In genomic region chr2:37765082-37765483, GRCm38 (mm10) we compare ENCODE assay signal across 9 mouse cellular contexts. TPM values are rescaled to one million over a fixed set of nuclear protein-coding genes. Genes with fewer than 3 reads are reported as not detected.
DNase-seq lines count a peak whose midpoint lies in the region; ATAC-seq lines count a peak whose summit lies in the region.
"Had no signal": no experiment of that assay in that cellular context is flagged by ENCODE, and none has a peak within 500 bp of the region (broad histone marks: within the 10 kb centered on the region; RNA-seq: fewer than 3 reads in every experiment).

No protein-coding gene starts in this region.

- no peak overlapping the region for H3K4me2 ChIP-seq in forebrain, embryonic 16.5 days (ENCODE audit: low read length)
- H3K4me2 ChIP-seq in midbrain, embryonic 11.5 days, result no peak overlapping the region
- no peak overlapping the region for H3K4me2 ChIP-seq in midbrain, embryonic 15.5 days

- H3K4me3 ChIP-seq in forebrain, embryonic 10.5 days, result no peak overlapping the region
- H3K4me3 ChIP-seq in forebrain, embryonic 16.5 days (replicated peaks; ENCODE audit: low read length), result no peak overlapping the region
- no peak overlapping the region for H3K4me3 ChIP-seq in midbrain, embryonic 11.5 days (ENCODE audit: low read depth, low read length)
- no peak overlapping the region for H3K4me3 ChIP-seq in midbrain, embryonic 15.5 days

- H3K36me3 ChIP-seq in forebrain, embryonic 10.5 days (replicated peaks), result no peaks in the 10 kb centered on the region
- no peaks in the 10 kb centered on the region for H3K36me3 ChIP-seq in forebrain, embryonic 16.5 days (ENCODE audit: control insufficient read depth, insufficient read depth)
- H3K36me3 ChIP-seq in midbrain, embryonic 11.5 days (ENCODE audit: control insufficient read depth, insufficient read depth, low read length), result no peaks in the 10 kb centered on the region
- no peaks in the 10 kb centered on the region for H3K36me3 ChIP-seq in midbrain, embryonic 15.5 days (replicated peaks)

- H3K27ac ChIP-seq in forebrain, embryonic 10.5 days, result peak overlapping the region; percentile 36; the same call in 1 of the 2 replicates
- H3K27ac ChIP-seq in forebrain, embryonic 16.5 days (ENCODE audit: low read length), result no peak overlapping the region
- H3K27ac ChIP-seq in midbrain, embryonic 11.5 days (ENCODE audit: low read depth, low read length), result no peak overlapping the region
- H3K27ac ChIP-seq in midbrain, embryonic 15.5 days, result no peak overlapping the region
- H3K27ac ChIP-seq: macrophage had no signal

- peaks cover 92% of the 10 kb centered on the region for H3K27me3 ChIP-seq in forebrain, embryonic 10.5 days (ENCODE audit: poor library complexity, severe bottlenecking)
- H3K27me3 ChIP-seq in forebrain, embryonic 16.5 days (replicated peaks; ENCODE audit: control insufficient read depth, insufficient read depth, low read length), result no peaks in the 10 kb centered on the region
- peaks cover 3% of the 10 kb centered on the region; the same call in 1 of the 2 replicates for H3K27me3 ChIP-seq in midbrain, embryonic 11.5 days (ENCODE audit: control insufficient read depth, insufficient read depth, low read length)
- 0 out of 2 replicates have a peak, but pooled peaks cover 3% of the 10 kb centered on the region for H3K27me3 ChIP-seq in midbrain, embryonic 15.5 days (replicated peaks)

- WGBS in forebrain, embryonic 10.5 days, result 26% methylated on average over 21 of the region's 21 CpGs
- WGBS in forebrain, embryonic 16.5 days, result 24% methylated on average over 21 of the region's 21 CpGs
- 17% methylated on average over 21 of the region's 21 CpGs for WGBS in midbrain, embryonic 11.5 days
- WGBS in midbrain, embryonic 15.5 days, result 22% methylated on average over 21 of the region's 21 CpGs

- no peak for ATAC-seq in forebrain, embryonic 16.5 days
- ATAC-seq in midbrain, embryonic 11.5 days (ENCODE audit: low FRiP score), result no peak
- no peak for ATAC-seq in midbrain, embryonic 15.5 days (replicated peaks)
- ATAC-seq in megakaryocyte, adult 5-6 weeks (ENCODE audit: poor library complexity, severe bottlenecking), result peak; percentile 25; the same call in 1 of the 2 replicates

- H3K4me1 ChIP-seq in forebrain, embryonic 10.5 days, result peaks cover 62% of the 10 kb centered on the region
- peaks cover 24% of the 10 kb centered on the region for H3K4me1 ChIP-seq in forebrain, embryonic 16.5 days (replicated peaks; ENCODE audit: control insufficient read depth, insufficient read depth, low read length)
- H3K4me1 ChIP-seq in midbrain, embryonic 11.5 days (ENCODE audit: control insufficient read depth, insufficient read depth, low read length), result peaks cover 26% of the 10 kb centered on the region
- H3K4me1 ChIP-seq in midbrain, embryonic 15.5 days, result peaks cover 40% of the 10 kb centered on the region

- no peak overlapping the region for H3K9ac ChIP-seq in forebrain, embryonic 16.5 days (replicated peaks; ENCODE audit: low read depth, low read length)
- 0 out of 2 replicates have a peak overlapping the region, but pooled peaks have one; percentile 32 for H3K9ac ChIP-seq in midbrain, embryonic 11.5 days (ENCODE audit: low read length)
- H3K9ac ChIP-seq in midbrain, embryonic 15.5 days, result no peak overlapping the region

- no peaks in the 10 kb centered on the region for H3K9me3 ChIP-seq in forebrain, embryonic 10.5 days
- H3K9me3 ChIP-seq in forebrain, embryonic 16.5 days (ENCODE audit: control insufficient read depth, low read length), result no peaks in the 10 kb centered on the region
- H3K9me3 ChIP-seq in midbrain, embryonic 11.5 days (ENCODE audit: control insufficient read depth, low read length), result no peaks in the 10 kb centered on the region
- H3K9me3 ChIP-seq in midbrain, embryonic 15.5 days, result no peaks in the 10 kb centered on the region

- no peak for DNase-seq in forebrain, embryonic 10.5 days (ENCODE audit: extremely low spot score, low spot score)
- no peak for DNase-seq in midbrain, embryonic 11.5 days (ENCODE audit: low spot score, missing footprints)
- DNase-seq in thymus, postnatal 0 days (ENCODE audit: low spot score), result peak; percentile 90
- no peak for DNase-seq in kidney, postnatal 4 days
- no peak for DNase-seq in gastrocnemius, adult 18-20 months (ENCODE audit: low spot score)

RNA-seq across cellular contexts. Expression of gene Crb2, which starts 11.0 kb away (rescaled TPM):
- polyA plus RNA-seq in forebrain, embryonic 10.5 days (2016; fragmentation: Nextera tagmentation; extraction: Ambion mirVana), result 30.4 and 30.9 TPM in 2 replicates
- 5.0 and 5.7 TPM in 2 replicates for polyA plus RNA-seq in forebrain, embryonic 16.5 days (2015; fragmentation: Nextera tagmentation; extraction: Ambion mirVana)
- 10.9 and 14.6 TPM in 2 replicates for polyA plus RNA-seq in midbrain, embryonic 11.5 days (2014; fragmentation: Nextera tagmentation; extraction: Ambion mirVana)
- polyA plus RNA-seq in midbrain, embryonic 15.5 days (2015; fragmentation: Nextera tagmentation; extraction: Ambion mirVana), result 5.6 and 6.4 TPM in 2 replicates
- total RNA-seq in megakaryocyte, adult 5-6 weeks (2015), result not detected in 2 replicates
- not detected in 2 replicates for total RNA-seq in megakaryocyte, adult 5-6 weeks (2017)
- polyA plus RNA-seq in thymus, postnatal 0 days (2015; fragmentation: Nextera tagmentation; extraction: Ambion mirVana), result 0.10 and 0.17 TPM in 2 replicates
- total RNA-seq in gastrocnemius, adult 18-20 months (2021), result under 1 TPM in 1 of 2 experiments, not detected in 1; 0.05 TPM
- polyA plus RNA-seq: macrophage had no signal
